Mouse (Mus musculus): ENCODE results near the gene Crisp4. TPM values are rescaled to one million over a fixed set of nuclear protein-coding genes. Genes with fewer than 3 reads are reported as not detected.

The Crisp4 gene
- total RNA-seq (2014; rRNA removed) (not detected in 2 replicates), polyA plus RNA-seq (2015; fragmentation: Nextera tagmentation; extraction: Ambion mirVana) (not detected in 2 replicates)

- H3K9ac ChIP-seq (replicated peaks; ENCODE audit: low read length, poor library complexity, severe bottlenecking) = no peak within 1 kb of the TSS
- no peak within 1 kb of the TSS for H3K27ac ChIP-seq (ENCODE audit: low read depth, low read length)
- H3K9me3 ChIP-seq (ENCODE audit: low read length) = no peaks in the 10 kb centered on the region
- no peak for TF ChIP-seq CTCF (IDR thresholded peaks at IDR 0.05)
- no peaks in the 10 kb centered on the region for H3K36me3 ChIP-seq (ENCODE audit: insufficient read depth, low read length)
- 59% methylated on average over 3 of the region's 3 CpGs for WGBS
- no peaks in the 10 kb centered on the region for H3K4me1 ChIP-seq (ENCODE audit: insufficient read depth, low read length)
- H3K4me3 ChIP-seq (ENCODE audit: low read depth, low read length) = no peak within 1 kb of the TSS
- no peak within 1 kb of the TSS for H3K4me2 ChIP-seq (ENCODE audit: low read depth, low read length, poor library complexity, severe bottlenecking)
- H3K27me3 ChIP-seq (ENCODE audit: insufficient read depth, low read length) = no peaks in the 10 kb centered on the region
- ATAC-seq (ENCODE audit: low FRiP score) (no peak), DNase-seq (ENCODE audit: low spot score) (no peak)
Measured at GRCm38 (mm10) chr1:18145802-18146201, at the start of gene Crisp4. Gene Crisp4, minus strand, starts transcription at chr1:18145902.

- no peaks in the 10 kb centered on the region for H3K27me3 ChIP-seq (ENCODE audit: insufficient read depth, low read length)
- WGBS = 48% methylated on average over 4 of the region's 4 CpGs
- no peak overlapping the region for H3K4me2 ChIP-seq (ENCODE audit: low read depth, low read length, poor library complexity, severe bottlenecking)
- DNase-seq (ENCODE audit: low spot score) (peak; percentile 19), ATAC-seq (ENCODE audit: low FRiP score) (0 out of 2 replicates have a peak, but pooled peaks have one; percentile 5)
- no peaks in the 10 kb centered on the region for H3K9me3 ChIP-seq (ENCODE audit: low read length)
- H3K4me1 ChIP-seq (ENCODE audit: insufficient read depth, low read length) = no peaks in the 10 kb centered on the region
- no peak overlapping the region for H3K4me3 ChIP-seq (ENCODE audit: low read depth, low read length)
- H3K9ac ChIP-seq (replicated peaks; ENCODE audit: low read length, poor library complexity, severe bottlenecking) = no peak overlapping the region
- H3K36me3 ChIP-seq (ENCODE audit: insufficient read depth, low read length) = no peaks in the 10 kb centered on the region
- no peak for TF ChIP-seq CTCF (IDR thresholded peaks at IDR 0.05)
- H3K27ac ChIP-seq (ENCODE audit: low read depth, low read length) = no peak overlapping the region
Measured at GRCm38 (mm10) chr1:18191719-18192118, 46.0 kb upstream of the Crisp4 start.

- ATAC-seq (ENCODE audit: low FRiP score) = no peak; the same call in 1 of the 2 replicates
- no peak overlapping the region for H3K27ac ChIP-seq (ENCODE audit: low read depth, low read length)
Measured at GRCm38 (mm10) chr1:18190714-18191712, 45.3 kb upstream of the Crisp4 start.

GRCm38 (mm10) chr1:18181167-18181566, 35.5 kb upstream of the Crisp4 start:
- no peaks in the 10 kb centered on the region for H3K9me3 ChIP-seq (ENCODE audit: low read length)
- no peaks in the 10 kb centered on the region for H3K4me1 ChIP-seq (ENCODE audit: insufficient read depth, low read length)
- no peak overlapping the region for H3K4me2 ChIP-seq (ENCODE audit: low read depth, low read length, poor library complexity, severe bottlenecking)
- TF ChIP-seq CTCF (IDR thresholded peaks at IDR 0.05) = no peak
- peak; percentile 72; the same call in 1 of the 2 replicates for ATAC-seq (ENCODE audit: low FRiP score)
- peak; percentile 83 for DNase-seq (ENCODE audit: low spot score)
- H3K27me3 ChIP-seq (ENCODE audit: insufficient read depth, low read length) = no peaks in the 10 kb centered on the region
- no peak overlapping the region for H3K9ac ChIP-seq (replicated peaks; ENCODE audit: low read length, poor library complexity, severe bottlenecking)
- no peak overlapping the region for H3K4me3 ChIP-seq (ENCODE audit: low read depth, low read length)
- no peaks in the 10 kb centered on the region for H3K36me3 ChIP-seq (ENCODE audit: insufficient read depth, low read length)
- no peak overlapping the region for H3K27ac ChIP-seq (ENCODE audit: low read depth, low read length)
- WGBS = 66% methylated on average over 3 of the region's 3 CpGs

More at GRCm38 (mm10) chr1:18190714-18191712, 45.3 kb upstream of the Crisp4 start:
- 25% methylated on average over 1 of the region's 1 CpGs for WGBS
- H3K36me3 ChIP-seq (ENCODE audit: insufficient read depth, low read length) = no peaks in the 10 kb centered on the region
- DNase-seq (ENCODE audit: low spot score) = peak; percentile 56
- no peaks in the 10 kb centered on the region for H3K4me1 ChIP-seq (ENCODE audit: insufficient read depth, low read length)
- H3K4me3 ChIP-seq (ENCODE audit: low read depth, low read length) = no peak overlapping the region
- no peak overlapping the region for H3K9ac ChIP-seq (replicated peaks; ENCODE audit: low read length, poor library complexity, severe bottlenecking)
- no peaks in the 10 kb centered on the region for H3K27me3 ChIP-seq (ENCODE audit: insufficient read depth, low read length)
- no peak for TF ChIP-seq CTCF (IDR thresholded peaks at IDR 0.05)
- no peak overlapping the region for H3K4me2 ChIP-seq (ENCODE audit: low read depth, low read length, poor library complexity, severe bottlenecking)
- H3K9me3 ChIP-seq (ENCODE audit: low read length) = no peaks in the 10 kb centered on the region

GRCm38 (mm10) chr1:18170573-18170972, 24.9 kb upstream of the Crisp4 start:
- H3K36me3 ChIP-seq (ENCODE audit: insufficient read depth, low read length) = no peaks in the 10 kb centered on the region
- TF ChIP-seq CTCF (IDR thresholded peaks at IDR 0.05) = no peak
- no peak overlapping the region for H3K27ac ChIP-seq (ENCODE audit: low read depth, low read length)
- no peaks in the 10 kb centered on the region for H3K9me3 ChIP-seq (ENCODE audit: low read length)
- H3K4me3 ChIP-seq (ENCODE audit: low read depth, low read length) = no peak overlapping the region
- no peaks in the 10 kb centered on the region for H3K4me1 ChIP-seq (ENCODE audit: insufficient read depth, low read length)
- H3K27me3 ChIP-seq (ENCODE audit: insufficient read depth, low read length) = no peaks in the 10 kb centered on the region
- no peak overlapping the region for H3K9ac ChIP-seq (replicated peaks; ENCODE audit: low read length, poor library complexity, severe bottlenecking)
- ATAC-seq (ENCODE audit: low FRiP score) (no peak), DNase-seq (ENCODE audit: low spot score) (peak; percentile 1)
- H3K4me2 ChIP-seq (ENCODE audit: low read depth, low read length, poor library complexity, severe bottlenecking) = no peak overlapping the region
- 82% methylated on average over 4 of the region's 4 CpGs for WGBS

GRCm38 (mm10) chr1:18168261-18168660, 22.6 kb upstream of the Crisp4 start:
- Histone ChIP-seq H3K27me3 (ENCODE audit: insufficient read depth, low read length) (no peaks in the 10 kb centered on the region), H3K4me1 (ENCODE audit: insufficient read depth, low read length) (no peaks in the 10 kb centered on the region), H3K9me3 (ENCODE audit: low read length) (no peaks in the 10 kb centered on the region), H3K27ac (ENCODE audit: low read depth, low read length) (no peak overlapping the region), H3K36me3 (ENCODE audit: insufficient read depth, low read length) (no peaks in the 10 kb centered on the region), H3K4me3 (ENCODE audit: low read depth, low read length) (no peak overlapping the region), H3K9ac (replicated peaks; ENCODE audit: low read length, poor library complexity, severe bottlenecking) (no peak overlapping the region), H3K4me2 (ENCODE audit: low read depth, low read length, poor library complexity, severe bottlenecking) (no peak overlapping the region)
- peak; percentile 65; the same call in 1 of the 2 replicates for ATAC-seq (ENCODE audit: low FRiP score)
- DNase-seq (ENCODE audit: low spot score) = peak; percentile 66
- 69% methylated on average over 1 of the region's 1 CpGs for WGBS
- no peak for TF ChIP-seq CTCF (IDR thresholded peaks at IDR 0.05)

Data from midbrain, postnatal 0 days (tissue).